Mouse (Mus musculus): ENCODE results near the gene Tedc1.
A peak's percentile ranks its signal among the peaks of the same experiment; 100 is the strongest.

The Tedc1 gene

DNA sequence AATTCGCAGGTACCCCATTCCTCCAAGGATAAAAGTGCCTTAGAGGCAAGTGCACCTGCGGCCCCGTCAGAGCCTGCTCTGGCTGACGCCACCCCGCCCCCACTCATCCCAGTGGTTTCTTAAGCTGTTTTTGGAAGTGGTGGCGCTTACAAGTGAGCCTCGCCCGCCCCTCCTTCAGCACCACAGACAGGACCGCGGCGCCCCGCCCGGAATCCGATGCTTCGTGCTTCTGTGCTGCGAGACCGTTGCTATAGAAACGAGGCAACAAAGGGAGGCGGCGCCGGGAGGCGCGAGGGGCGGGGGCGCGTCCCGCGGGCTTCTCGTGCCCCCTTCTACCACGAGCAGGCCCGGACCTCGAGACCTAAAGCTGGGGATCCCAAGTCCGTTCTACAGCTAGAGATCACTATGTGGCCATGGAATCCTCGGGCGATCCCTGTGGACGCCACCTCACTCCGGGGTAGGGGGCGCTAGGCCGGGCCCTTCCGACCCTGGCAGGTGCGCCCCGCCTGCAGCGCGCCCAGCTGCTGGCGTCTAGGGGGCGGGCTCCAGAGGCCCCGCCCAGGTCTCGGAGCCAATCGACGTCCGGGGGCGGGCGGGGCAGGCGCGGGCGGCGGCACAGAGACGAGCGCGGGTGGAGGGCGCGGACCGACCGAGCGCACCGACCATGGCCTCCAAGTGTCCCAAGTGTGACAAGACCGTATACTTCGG lies 16.2 kb upstream of the Tedc1 start, which contains the start of gene Crip2:
Crip2 (plus strand) TSS at position 329 of the 708 bp plus-strand sequence.
- DNase-seq (ENCODE audit: low spot score), result peak; percentile 65

DNA sequence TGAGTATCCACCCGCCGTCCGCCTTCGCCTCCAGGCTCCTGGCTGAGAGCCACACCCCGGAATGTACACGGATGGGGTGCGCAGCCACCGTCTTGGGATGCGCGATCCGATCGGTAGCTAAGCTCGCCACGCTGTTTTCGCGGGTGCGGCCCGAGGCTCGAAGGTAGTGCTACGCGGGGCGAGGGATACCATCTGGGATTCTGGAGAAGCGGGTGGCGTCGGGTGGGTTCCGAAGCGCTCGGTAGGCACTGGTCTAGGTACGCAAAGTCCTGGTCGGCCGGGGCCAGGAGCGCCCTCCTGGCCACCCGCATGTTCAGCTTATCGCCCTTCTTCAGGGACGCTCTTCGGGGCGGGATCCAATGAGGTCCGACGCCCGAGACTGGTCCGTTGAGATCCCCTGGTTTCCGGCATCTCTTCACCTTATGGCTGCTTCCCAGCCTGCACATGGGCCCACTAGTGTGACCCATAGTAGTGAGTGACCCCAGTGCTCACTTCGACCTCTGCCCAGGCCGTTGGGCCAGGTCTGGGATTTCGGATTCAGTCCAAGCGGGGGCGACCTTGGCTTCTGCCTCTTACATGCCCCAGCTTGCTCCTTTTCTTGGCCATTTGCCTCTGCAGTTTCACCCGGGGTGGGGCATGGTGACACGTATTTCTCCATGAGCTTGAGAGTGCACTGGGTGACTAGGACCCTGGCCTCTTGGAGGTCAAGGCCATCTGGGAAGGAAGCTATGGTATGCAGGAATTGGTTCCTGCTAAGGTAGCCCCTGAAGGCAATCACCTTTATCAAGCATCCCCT lies 15.4 kb upstream of the Tedc1 start:
- DNase-seq (ENCODE audit: low spot score), result no peak

DNA sequence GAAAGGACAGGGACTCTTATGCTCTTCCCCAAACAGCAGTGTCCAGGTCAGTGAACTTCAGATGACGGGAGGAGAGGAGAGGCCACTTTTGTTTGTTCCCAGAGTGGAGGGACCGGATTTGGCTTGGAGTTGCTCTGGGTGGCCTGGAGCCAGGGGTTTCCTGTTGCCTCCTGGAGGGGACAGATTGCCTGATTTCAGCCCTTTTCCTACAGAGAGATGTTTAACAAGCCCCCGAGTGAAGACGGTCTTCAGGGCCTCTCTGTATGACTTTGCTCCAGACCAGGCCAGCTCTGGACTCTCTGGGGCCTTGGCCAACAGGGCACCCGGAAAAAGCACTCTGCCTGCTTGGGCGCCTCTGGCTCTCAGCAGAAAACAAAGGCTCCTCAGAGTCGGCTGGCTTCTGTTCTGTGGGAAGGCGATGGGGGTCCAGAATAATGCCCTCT lies 14.7 kb upstream of the Tedc1 start:
- no peak for DNase-seq (ENCODE audit: low spot score)

DNA sequence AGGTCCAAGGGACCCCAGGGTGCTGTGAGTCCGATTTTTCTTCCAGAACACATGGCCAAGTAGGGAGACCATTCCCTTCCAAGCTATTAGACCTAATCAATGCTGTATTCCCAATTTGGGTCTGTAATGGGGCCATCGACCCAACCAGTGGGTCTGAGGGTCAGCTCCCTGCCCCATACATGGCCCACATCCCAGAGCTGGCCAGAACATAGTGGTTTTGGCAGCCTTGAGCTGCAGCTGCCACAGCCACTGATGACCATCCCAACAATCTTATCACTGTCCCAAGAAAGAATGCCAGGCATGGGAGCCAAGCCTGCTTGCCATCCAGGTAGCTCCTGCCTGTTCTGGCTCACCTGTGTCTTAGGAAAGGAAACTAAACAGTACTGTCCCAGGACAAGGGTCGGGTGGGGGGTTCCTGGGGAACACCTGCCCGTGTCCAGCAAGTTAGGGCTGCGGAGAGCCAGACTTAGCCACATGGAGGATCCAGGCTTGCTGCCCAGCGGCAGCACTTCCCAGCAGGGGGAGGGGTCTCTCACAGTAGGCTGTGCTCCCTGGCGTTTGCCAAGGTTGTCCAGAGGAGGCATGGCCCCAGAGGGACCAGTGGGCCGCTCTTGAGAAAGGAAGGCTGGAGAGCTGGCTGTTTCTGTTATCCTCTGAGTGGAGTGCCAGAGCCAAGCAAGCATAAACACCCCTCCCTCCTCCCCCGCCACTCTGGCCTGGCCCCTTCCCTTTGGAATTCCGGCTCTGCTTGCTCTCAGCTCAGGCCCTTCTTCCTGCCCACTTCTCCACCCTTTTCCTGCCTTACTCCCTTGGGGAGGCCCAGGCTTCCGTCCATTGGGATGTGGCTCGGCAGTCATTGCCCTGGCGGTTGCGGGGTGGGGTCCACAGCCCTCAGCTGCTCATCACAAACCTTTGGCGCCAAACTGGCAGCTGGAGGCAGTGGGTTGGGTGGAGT lies 13.9 kb upstream of the Tedc1 start:
- DNase-seq (ENCODE audit: low spot score), result no peak

DNA sequence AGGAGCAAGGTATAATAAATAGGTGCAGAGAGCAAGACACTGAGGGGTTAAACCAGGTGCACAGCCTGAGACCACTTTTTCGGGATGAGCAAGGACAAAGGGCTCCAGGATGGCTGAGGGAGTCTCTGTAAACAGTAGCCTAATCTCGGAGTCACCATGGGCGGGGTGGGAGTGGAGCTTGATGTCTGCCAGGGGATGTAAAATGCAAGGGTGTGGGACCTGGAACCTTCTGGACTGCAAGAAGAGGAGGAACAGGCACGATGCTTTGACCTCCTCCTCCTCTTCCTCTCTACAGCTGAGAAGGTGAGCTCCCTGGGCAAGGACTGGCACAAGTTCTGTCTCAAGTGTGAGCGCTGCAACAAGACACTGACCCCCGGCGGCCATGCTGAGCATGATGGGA lies 13.1 kb upstream of the Tedc1 start:
- no peak for DNase-seq (ENCODE audit: low spot score)

DNA sequence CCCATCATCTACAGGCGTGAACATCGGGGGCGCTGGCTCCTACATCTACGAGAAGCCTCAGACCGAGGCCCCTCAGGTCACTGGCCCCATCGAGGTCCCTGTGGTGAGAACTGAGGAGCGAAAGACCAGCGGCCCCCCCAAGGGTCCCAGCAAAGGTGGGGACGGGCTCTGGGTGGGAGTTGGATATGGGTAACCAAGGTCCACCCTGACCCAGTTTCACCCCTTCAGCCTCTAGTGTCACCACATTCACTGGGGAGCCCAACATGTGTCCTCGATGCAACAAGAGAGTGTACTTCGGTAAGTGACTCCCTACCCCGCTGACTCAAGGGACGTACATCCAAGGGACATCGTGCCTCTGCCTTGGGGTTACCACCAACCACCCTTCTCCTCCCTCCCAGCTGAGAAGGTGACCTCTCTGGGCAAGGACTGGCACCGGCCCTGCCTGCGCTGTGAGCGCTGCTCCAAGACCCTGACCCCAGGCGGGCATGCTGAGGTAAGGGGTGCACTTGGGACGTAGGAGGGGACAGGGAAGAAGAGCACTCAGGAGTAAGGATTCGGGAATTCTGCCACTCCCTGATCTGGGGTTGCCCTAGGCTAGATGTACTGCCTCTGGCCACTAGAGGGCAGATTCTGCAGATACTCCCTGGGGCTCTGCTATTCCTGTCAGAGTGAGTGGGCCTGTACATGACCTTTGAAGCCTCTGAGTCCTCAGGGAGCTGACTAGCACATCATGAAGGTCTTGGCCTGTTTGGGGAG lies 12.0 kb upstream of the Tedc1 start:
- no peak for DNase-seq (ENCODE audit: low spot score)

DNA sequence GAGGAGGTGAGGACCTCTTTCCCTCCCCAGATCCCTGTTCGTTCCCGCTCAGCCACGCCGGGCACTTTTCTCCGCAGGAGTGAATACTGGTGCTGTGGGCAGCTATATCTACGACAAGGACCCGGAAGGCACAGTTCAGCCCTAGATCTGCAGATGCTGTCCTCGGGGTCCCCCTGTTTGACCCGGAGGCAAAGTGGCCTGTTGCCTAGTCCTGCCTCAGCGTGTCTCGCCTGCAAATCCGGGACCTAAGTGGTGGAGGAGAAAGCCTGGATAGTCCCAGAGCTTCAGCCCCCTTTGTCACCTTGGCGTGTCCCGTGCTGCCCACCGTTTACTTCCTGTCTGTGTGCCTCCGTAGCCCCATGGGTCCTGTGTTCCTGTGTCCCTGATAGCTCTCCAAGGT lies 11.3 kb upstream of the Tedc1 start:
- no peak for DNase-seq (ENCODE audit: low spot score)

DNA sequence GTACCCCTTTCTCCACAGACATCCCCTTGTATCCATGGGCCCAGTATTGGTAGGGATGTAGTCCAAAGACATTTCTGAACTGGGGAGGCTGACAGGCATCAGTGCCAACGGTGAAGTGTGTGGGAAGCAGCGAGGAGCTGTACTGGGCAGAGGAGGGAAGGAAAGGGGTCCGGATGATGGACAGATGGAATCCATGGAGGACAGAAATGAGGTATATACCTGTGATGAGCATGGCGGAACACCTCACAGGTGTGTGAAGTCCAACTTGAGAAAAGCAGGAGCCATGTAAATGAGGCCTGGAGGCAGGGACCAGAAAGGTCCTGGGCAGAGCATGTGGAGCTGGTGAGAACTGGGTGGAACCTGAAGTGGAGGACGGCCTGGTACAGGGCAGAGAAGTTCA lies 10.6 kb upstream of the Tedc1 start:
- no peak for DNase-seq (ENCODE audit: low spot score)

DNA sequence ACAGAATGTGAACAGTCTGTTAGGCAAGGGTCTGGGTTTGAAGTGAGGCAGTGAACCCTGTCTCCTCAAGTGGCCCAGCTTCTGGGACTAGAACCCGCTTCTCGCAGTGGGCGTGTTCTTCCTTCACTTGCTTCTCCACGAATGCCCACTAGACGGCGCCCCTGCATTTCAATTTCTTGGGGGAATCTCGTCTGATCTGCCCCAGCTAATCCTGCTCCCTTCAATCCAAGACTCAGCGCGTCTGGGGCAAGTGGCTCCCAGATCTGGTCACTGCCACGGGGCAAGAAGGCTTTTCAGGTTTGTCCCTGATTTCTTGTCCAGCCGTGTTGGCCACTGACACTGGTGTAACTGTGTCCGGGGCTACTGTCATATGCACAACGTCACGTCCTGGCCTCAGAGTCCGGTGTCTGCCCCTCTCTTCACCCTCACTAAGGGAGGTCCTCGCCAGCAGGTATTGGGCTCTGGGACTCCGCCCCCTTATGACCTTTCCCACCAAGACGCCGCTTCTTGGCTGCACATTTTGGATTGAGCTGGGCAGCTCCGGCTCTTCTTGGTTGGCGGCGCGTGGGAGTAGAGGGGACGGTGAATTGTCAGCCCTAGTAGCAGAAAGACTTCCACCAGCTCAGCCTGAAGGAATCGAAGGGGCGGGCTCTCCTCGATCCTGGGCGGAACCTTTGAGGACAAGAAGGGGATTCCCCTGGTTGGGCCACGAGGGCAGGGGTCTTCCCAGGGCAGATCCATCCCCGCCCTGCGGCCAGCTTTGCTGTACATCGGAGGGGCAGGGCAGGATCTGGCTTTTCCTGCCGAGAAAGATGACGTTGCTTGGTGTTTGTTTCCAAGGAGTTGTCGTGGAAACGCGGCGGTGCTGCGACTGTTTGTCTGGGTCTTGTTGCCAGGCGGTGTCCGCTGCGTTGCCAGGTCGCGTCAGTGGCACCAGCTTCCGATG lies 9.8 kb upstream of the Tedc1 start, which contains the start of gene Crip1:
Crip1 (plus strand) TSS at position 205 of the 946 bp plus-strand sequence.
- peak; percentile 73 for DNase-seq (ENCODE audit: low spot score)

DNA sequence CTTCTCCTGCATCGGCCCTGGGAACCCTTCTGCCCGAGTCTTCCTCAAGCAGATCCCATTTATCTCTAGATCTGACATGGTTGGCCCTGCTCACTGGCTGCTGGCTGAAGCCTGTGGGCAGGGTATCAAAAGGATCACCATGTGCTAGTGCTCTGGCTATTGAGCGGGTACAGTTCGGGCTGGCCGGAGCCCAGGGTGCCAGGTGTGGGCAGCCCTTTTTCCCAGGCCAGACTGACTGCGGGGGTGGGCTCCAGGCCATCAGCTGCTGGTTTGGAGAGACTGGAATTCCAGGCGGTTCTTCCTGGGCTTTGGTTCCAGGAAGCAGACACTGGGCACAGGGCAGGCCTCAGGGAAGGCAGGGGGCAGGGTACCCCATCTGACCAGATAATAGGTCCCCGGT lies 8.7 kb upstream of the Tedc1 start:
- DNase-seq (ENCODE audit: low spot score), result no peak

DNA sequence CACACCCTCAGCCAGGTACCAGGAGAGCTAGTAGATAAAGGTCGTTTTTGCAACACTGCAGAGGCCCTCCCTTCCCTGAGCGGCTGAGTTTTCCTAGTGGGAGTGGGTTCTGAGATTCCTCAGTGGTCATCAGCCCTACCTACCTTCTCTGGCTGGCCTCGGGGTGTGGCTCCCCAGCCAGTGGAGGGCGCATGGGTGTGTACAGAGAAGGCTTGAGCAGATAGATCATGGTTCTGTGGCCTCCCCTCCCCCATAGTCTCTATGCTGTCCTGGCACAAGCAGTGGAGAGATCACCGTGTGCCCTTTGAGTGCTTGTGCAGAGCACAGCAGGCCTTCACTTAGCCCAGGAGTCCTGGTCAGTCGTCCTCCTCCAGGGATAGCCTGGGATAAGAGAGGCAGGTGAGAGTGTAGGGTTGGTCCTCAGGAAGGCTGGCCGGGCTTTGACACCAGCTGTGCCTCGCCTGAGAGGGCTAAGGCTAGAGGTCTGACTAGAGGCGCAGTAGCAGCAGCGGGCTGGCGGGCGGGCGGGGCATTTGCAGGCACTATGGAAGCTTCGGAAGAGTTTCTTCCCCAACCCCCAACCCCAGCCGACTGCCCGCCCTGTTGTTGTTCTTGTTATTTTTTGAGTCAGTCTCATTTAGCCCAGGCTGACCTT lies 7.7 kb upstream of the Tedc1 start:
- DNase-seq (ENCODE audit: low spot score), result no peak

DNA sequence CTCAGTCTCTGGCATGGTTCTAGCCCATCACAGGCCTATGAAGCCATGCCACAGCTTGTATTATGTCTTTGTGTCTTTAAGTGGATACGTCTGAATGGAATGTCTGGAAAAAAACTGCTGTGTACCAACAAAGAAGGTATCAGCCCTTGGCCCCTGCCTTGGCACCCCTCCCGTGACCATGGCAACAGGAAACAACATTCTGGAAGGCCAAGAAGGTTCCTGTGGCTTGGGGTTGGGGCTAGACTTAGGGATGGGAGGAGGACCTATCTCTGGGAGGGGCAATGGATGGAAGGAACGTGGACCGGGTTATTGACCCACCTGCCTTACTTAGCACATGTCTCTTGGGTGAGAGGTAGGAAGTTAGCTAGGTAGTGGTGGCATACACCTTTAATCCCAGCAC lies 6.9 kb upstream of the Tedc1 start:
- no peak for DNase-seq (ENCODE audit: low spot score)

DNA sequence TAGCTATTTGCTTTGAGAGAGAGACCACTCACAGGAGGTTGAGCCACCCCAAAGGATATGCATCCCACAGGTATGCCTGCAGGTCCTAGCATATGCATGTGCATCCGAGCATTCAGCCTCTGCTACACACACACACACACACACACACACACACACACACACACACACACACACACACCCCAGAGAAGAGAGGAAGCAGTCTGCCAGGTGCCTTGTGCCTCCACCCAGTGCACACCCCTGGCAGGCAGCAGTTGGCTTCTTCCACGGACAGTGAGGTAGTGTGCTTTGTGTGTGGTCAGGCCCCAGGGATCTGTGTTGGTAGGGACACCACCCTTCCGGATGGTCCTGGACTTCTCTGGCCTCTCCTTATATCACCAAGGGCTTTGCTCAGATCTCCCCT lies 6.3 kb upstream of the Tedc1 start:
- no peak for DNase-seq (ENCODE audit: low spot score)

DNA sequence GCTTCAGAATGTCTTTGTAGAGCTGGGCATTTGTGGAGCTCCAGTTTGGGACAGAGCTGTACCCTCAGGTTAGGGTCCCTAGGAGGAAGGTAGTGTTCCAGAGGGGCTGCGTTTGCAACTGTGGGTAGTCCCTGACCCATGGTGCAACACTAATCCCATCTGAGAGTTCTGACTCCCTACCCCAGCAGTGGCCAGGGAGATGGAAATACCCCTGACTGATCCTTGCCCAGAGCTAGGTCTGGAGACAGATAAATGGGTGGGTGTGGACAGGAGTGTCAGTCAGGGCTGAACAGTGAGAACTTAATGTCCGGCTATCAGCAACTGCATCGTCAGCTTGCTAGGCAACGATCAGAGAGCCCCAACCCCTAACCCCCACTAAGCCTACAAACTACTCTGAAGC lies 5.6 kb upstream of the Tedc1 start:
- no peak for DNase-seq (ENCODE audit: low spot score)

DNA sequence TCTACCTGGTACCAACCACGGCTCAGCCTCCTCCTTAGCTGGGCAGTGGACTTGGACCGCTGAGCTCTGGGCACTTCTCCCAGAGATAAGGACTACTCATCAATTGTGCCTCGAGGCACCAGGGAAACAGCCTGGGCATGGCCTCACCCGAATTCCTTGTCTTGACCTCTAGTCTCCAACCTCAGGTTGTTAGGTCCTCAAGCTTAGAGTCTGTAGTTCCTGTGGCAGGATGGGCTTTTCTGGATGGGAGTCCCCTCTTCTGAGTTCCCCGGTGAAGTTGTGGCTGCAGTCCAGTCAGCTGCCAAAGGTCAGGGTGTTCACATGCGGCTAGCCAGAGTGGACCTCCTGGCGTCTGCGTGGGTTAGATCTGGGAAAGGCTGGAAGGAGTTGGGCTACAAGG lies 5.2 kb upstream of the Tedc1 start:
- DNase-seq (ENCODE audit: low spot score), result no peak

DNA sequence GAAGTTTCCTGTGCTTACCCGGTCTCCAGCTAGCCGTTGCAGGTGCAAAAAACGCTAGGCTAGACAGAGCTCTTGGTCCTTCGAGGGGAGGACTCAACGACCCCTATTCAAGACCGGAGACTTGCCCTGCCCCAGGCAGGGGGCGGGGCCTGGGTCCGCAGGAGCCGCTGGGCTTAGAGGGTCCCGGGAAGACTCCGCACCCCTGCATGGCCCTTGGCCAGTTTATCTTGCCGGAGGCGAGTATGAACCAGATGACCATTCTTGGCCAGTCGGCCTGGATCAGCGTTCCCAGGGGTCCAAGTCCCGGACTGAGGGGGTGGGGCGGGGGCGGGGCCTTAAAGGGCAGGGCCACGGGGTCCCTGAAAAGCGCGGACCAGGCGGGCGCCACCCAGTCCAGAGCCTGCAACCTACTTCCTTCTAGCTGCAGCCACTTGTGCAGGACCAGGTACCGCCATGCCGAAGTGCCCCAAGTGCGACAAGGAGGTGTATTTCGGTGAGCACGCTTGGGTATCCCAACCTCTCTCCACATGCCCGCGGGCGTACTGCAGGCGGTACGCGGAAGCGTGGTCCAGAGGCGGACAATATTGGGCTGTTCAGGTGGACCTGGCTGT lies 4.5 kb upstream of the Tedc1 start:
- no peak for DNase-seq (ENCODE audit: low spot score)

DNA sequence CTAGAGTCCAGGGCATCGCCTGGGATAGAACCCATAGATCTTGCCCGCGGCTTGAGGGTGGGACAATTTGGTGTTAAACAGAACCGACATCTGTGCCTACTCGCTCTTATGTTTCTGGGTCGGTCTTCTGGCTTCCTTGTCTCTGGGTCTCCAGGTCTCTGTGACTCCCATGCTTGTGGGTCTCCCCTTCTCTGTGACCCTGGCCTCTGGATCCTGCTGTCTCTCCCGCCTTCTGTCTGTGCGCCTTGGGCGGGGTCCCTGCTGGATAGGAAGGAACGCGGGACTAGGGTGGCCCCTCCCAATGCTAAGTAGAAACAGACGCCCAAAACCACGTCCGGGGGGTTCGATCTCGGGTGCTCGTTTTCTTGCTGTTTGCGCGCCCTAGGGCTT lies 4.0 kb upstream of the Tedc1 start:
- no peak for DNase-seq (ENCODE audit: low spot score)

DNA sequence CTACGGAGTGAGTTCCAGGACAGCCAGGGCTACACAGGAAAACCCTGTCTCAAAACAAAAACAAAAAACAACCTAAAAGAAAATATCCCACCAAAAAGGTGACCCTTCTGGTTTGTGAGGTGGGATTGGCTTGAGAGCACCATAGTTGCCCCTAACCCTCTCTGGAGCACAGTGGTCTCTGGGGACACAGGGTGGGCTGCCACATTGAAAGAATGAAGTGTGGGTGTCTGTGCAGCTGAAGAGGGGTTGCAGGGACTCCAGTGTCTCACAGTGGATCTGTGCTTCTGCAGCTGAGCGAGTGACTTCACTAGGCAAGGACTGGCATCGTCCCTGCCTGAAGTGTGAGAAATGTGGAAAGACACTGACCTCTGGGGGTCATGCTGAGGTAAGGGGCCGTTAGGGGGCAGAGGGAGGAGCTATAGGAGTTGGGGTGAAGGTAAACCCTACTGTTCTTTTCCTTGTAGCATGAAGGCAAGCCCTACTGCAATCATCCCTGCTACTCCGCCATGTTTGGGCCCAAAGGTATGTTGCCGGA lies 3.2 kb upstream of the Tedc1 start:
- no peak for DNase-seq (ENCODE audit: low spot score)

DNA sequence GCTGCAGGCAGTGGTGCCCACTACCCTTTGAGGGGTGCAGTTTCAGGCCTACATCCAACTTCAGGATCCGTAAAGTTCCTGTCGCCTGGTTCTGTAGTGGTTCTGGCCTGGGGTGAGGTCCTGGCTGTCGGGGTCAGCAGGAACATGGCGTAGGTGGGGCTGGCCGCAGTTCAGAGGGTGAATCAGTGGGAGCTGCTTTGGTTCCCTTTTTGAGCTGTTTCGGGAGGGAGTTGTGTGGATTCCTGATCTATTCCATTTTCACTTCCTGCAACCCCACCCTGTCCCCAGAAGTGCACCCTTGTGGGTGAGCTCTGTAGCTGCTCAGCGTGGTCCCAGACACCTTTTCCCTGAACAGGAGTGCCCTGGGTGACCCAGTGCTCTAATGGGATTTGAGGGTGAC lies 2.2 kb upstream of the Tedc1 start:
- DNase-seq (ENCODE audit: low spot score), result no peak

Measured in urinary bladder, postnatal 10 days (tissue).